Mouse (Mus musculus) heart, embryonic 14.5 days (tissue): ENCODE results near the gene Emc1. TPM values are rescaled to one million over a fixed set of nuclear protein-coding genes. Genes with fewer than 3 reads are reported as not detected.

Source experiments
- microRNA-seq: library from miRNA; unstranded; fragments of <30 nt; microRNA quantifications from one replicate; pipeline ENCODE4, GENCODE M21; 2016
- polyA plus RNA-seq: library from polyadenylated mRNA; unstranded; fragments of >200 nt; fragmentation: Nextera tagmentation; extraction: Ambion mirVana; gene quantifications from 2 replicates; pipeline ENCODE4 v1.2.1, GENCODE M21; 2014

The Emc1 gene
- polyA plus RNA-seq, 1 experiment from 2014 or later, result 36.6 TPM

Small RNA genes within 50 kb of the gene (microRNA-seq; reads per million reads assigned to microRNA genes)
- gene Gm24245 (0.84 reads per million), gene Gm25732 (not detected)

Other genes with a start within 250 kb of the Emc1 start
- gene Minos1, start 221.5 kb upstream of the Emc1 start, polyA plus RNA-seq, result 761 and 765 TPM in 2 replicates
- gene Capzb, start 159.7 kb upstream of the Emc1 start, polyA plus RNA-seq, result 292 and 301 TPM in 2 replicates
- gene Pqlc2, start 41.9 kb upstream of the Emc1 start, polyA plus RNA-seq, result 8.0 and 8.3 TPM in 2 replicates
- gene Akr7a5, start 41.8 kb upstream of the Emc1 start, polyA plus RNA-seq, result 61.9 and 62.6 TPM in 2 replicates
- 65.1 and 65.4 TPM in 2 replicates for gene Mrto4, start within 50 bp of the Emc1 start, polyA plus RNA-seq
- gene Ubr4, start within 50 bp of the Emc1 start, polyA plus RNA-seq, result 63.8 and 67.6 TPM in 2 replicates
- 4.4 and 4.6 TPM in 2 replicates for gene Iffo2, start 178.0 kb downstream of the Emc1 start, polyA plus RNA-seq